Mouse (Mus musculus) R1 (cell line): ENCODE data around the gene Itga2b.
"Not testable (repeated sequence)": the region's sequence is repeated elsewhere in the genome, so short reads cannot be mapped to it uniquely, and the experiment has no call there.

Experiments
- DNase-seq: peaks from one replicate; pipeline ENCODE4 v3.0.0-alpha.2; 2018; ENCODE audit warnings: low read depth, low spot score

The Itga2b gene

GRCm38 (mm10) chr11:102411704-102412103, 58.2 kb downstream of the Itga2b start:
- DNase-seq: peak; percentile 91

- DNase-seq: no peak
Measured at GRCm38 (mm10) chr11:102411061-102411460, 58.9 kb downstream of the Itga2b start.

GRCm38 (mm10) chr11:102410345-102410744, 59.6 kb downstream of the Itga2b start:
- not testable (repeated sequence) for DNase-seq

- DNase-seq: no peak
Measured at GRCm38 (mm10) chr11:102409795-102410330, 60.1 kb downstream of the Itga2b start.

- no peak for DNase-seq
Measured at GRCm38 (mm10) chr11:102408888-102409794, 60.8 kb downstream of the Itga2b start.

GRCm38 (mm10) chr11:102408344-102408876, 61.5 kb downstream of the Itga2b start:
- peak; percentile 100 for DNase-seq

- DNase-seq: no peak
Measured at GRCm38 (mm10) chr11:102407834-102408215, 62.1 kb downstream of the Itga2b start, which contains the start of gene Slc25a39. Slc25a39 (minus strand) TSS chr11:102407946.

- DNase-seq: peak; percentile 86
Measured at GRCm38 (mm10) chr11:102406900-102407833, 62.8 kb downstream of the Itga2b start.

GRCm38 (mm10) chr11:102406401-102406800, 63.5 kb downstream of the Itga2b start:
- DNase-seq: no peak

GRCm38 (mm10) chr11:102405544-102406285, 64.2 kb downstream of the Itga2b start:
- DNase-seq: no peak

GRCm38 (mm10) chr11:102404161-102405010, 65.5 kb downstream of the Itga2b start:
- DNase-seq: no peak

- DNase-seq: no peak
Measured at GRCm38 (mm10) chr11:102403657-102404056, 66.3 kb downstream of the Itga2b start.
